Mouse (Mus musculus): ENCODE data around the gene Retreg1. TPM values are rescaled to one million over a fixed set of nuclear protein-coding genes. Genes with fewer than 3 reads are reported as not detected.

The Retreg1 gene
- total RNA-seq, 1 experiment from 2014 or later: 132 TPM

Other genes with a start within 250 kb of the Retreg1 start
- gene Myo10, start 220.7 kb upstream of the Retreg1 start, total RNA-seq (2017): 0.38 to 1.3 TPM (median 1.2 TPM) in 3 replicates
- gene Zfp622, start 141.2 kb downstream of the Retreg1 start, total RNA-seq (2017): 162 to 234 TPM (median 165 TPM) in 3 replicates

Measured in monocyte, adult 5-6 weeks (primary cell).